Mouse (Mus musculus) cerebellum, adult 11-12 months (tissue): ENCODE results near the gene Mindy4.

Experiments
- DNase-seq: peaks from one replicate; pipeline ENCODE4 v3.0.0; 2022

Gene Mindy4

GRCm38 (mm10) chr6:55313893-55314292, 110.7 kb downstream of the Mindy4 start:
- DNase-seq, result peak; percentile 26

GRCm38 (mm10) chr6:55314628-55315027, 111.4 kb downstream of the Mindy4 start:
- DNase-seq, result no peak

GRCm38 (mm10) chr6:55318597-55318996, 115.4 kb downstream of the Mindy4 start:
- DNase-seq, result no peak

GRCm38 (mm10) chr6:55319585-55320551, 116.7 kb downstream of the Mindy4 start:
- DNase-seq, result no peak

GRCm38 (mm10) chr6:55320894-55321293, 117.7 kb downstream of the Mindy4 start:
- no peak for DNase-seq

- DNase-seq, result no peak
Measured at GRCm38 (mm10) chr6:55321518-55321917, 118.3 kb downstream of the Mindy4 start.

GRCm38 (mm10) chr6:55322980-55323379, 119.8 kb downstream of the Mindy4 start:
- no peak for DNase-seq

- no peak for DNase-seq
Measured at GRCm38 (mm10) chr6:55323908-55324634, 120.9 kb downstream of the Mindy4 start.

- DNase-seq, result no peak
Measured at GRCm38 (mm10) chr6:55324785-55325184, 121.6 kb downstream of the Mindy4 start.

GRCm38 (mm10) chr6:55326299-55326698, 123.1 kb downstream of the Mindy4 start:
- no peak for DNase-seq

- DNase-seq, result no peak
Measured at GRCm38 (mm10) chr6:55327326-55327725, 124.1 kb downstream of the Mindy4 start.

GRCm38 (mm10) chr6:55328179-55328578, 125.0 kb downstream of the Mindy4 start:
- no peak for DNase-seq

- DNase-seq, result no peak
Measured at GRCm38 (mm10) chr6:55331315-55331714, 128.1 kb downstream of the Mindy4 start.

GRCm38 (mm10) chr6:55332100-55332772, 129.1 kb downstream of the Mindy4 start:
- no peak for DNase-seq

- no peak for DNase-seq
Measured at GRCm38 (mm10) chr6:55332773-55333109, 129.6 kb downstream of the Mindy4 start.

- no peak for DNase-seq
Measured at GRCm38 (mm10) chr6:55335989-55336514, 132.9 kb downstream of the Mindy4 start, which contains the start of gene Aqp1. Aqp1 (plus strand) TSS chr6:55336432.

GRCm38 (mm10) chr6:55337242-55337641, 134.1 kb downstream of the Mindy4 start:
- no peak for DNase-seq

GRCm38 (mm10) chr6:55338077-55338476, 134.9 kb downstream of the Mindy4 start:
- no peak for DNase-seq

- no peak for DNase-seq
Measured at GRCm38 (mm10) chr6:55338934-55339825, 136.0 kb downstream of the Mindy4 start.

GRCm38 (mm10) chr6:55341688-55342087, 138.5 kb downstream of the Mindy4 start:
- no peak for DNase-seq

GRCm38 (mm10) chr6:55342328-55342727, 139.1 kb downstream of the Mindy4 start:
- no peak for DNase-seq

GRCm38 (mm10) chr6:55343446-55343845, 140.3 kb downstream of the Mindy4 start:
- no peak for DNase-seq
